ENCODE assay signal across 8 mouse cellular contexts in the genomic region with DNA sequence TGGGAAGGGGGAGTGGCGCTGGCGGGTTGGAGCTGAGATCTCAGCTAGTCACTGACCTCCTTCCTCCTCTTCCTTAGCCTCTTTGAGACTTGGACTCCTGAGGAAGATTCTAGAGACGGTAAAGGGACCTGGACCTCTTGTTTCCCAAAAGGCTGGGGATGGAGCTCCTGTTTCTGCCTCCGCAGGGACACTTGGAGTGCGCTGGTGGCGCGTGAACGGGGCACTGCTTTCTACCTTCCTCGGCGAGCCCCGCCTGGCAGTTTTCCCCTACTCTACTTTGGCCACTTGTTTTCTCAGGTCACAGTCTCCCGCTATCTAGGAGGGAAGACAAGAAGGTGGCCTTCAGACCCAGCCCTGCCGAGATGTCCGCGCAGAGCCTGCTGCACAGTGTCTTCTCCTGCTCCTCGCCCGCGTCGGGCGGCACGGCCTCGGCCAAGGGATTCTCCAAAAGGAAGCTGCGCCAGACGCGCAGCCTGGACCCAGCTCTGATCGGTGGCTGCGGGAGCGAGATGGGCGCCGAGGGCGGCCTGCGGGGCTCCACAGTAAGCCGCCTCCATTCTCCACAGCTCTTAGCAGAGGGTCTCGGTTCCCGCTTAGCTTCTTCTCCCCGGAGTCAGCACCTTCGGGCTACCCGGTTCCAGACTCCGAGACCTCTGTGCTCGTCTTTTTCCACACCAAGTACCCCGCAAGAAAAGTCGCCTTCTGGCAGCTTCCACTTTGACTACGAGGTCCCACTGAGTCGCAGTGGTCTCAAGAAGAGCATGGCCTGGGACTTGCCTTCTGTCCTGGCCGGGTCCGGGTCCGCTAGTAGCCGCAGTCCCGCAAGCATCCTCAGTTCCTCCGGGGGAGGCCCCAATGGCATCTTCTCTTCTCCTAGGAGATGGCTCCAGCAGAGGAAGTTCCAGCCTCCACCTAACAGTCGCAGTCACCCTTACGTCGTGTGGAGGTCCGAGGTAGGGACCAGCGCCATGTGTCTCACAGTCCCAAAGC. TPM values are rescaled to one million over a fixed set of nuclear protein-coding genes. Genes with fewer than 3 reads are reported as not detected.
DNase-seq lines count a peak whose midpoint lies in the region; ATAC-seq and TF ChIP-seq lines count a peak whose summit lies in the region.

No protein-coding gene starts in this region.

- TF ChIP-seq POLR2A in ES-Bruce4 (IDR thresholded peaks at IDR 0.05; ENCODE audit: insufficient read depth, low read length), result no peak
- no peak for TF ChIP-seq POLR2A in limb, embryonic 14.5 days (IDR thresholded peaks at IDR 0.05; ENCODE audit: borderline replicate concordance, extremely low read depth, insufficient read depth, insufficient read length)

- no peaks in the 10 kb centered on the region for H3K36me3 ChIP-seq in ES-Bruce4 (ENCODE audit: control insufficient read depth, insufficient read depth, low read length, poor library complexity, severe bottlenecking)
- no peaks in the 10 kb centered on the region for H3K36me3 ChIP-seq in forebrain, embryonic 11.5 days (ENCODE audit: control insufficient read depth, insufficient read depth, low read length)
- H3K36me3 ChIP-seq in limb, embryonic 14.5 days (ENCODE audit: control insufficient read depth, insufficient read depth, low read length), result no peaks in the 10 kb centered on the region
- H3K36me3 ChIP-seq in midbrain, postnatal 0 days (ENCODE audit: insufficient read depth, low read length), result no peaks in the 10 kb centered on the region

- peak; percentile 76 for ATAC-seq in forebrain, embryonic 11.5 days (replicated peaks; ENCODE audit: low FRiP score)
- ATAC-seq in limb, embryonic 14.5 days (ENCODE audit: low FRiP score, low read depth), result no peak
- 0 out of 2 replicates have a peak, but pooled peaks have one; percentile 13 for ATAC-seq in midbrain, postnatal 0 days (ENCODE audit: low FRiP score)
- no peak for ATAC-seq in erythroid progenitor cell, adult 5-6 weeks (replicated peaks; ENCODE audit: low FRiP score, poor library complexity, severe bottlenecking)

- no peaks in the 10 kb centered on the region for H3K4me1 ChIP-seq in ES-Bruce4 (ENCODE audit: control insufficient read depth, insufficient read depth, low read length)
- H3K4me1 ChIP-seq in forebrain, embryonic 11.5 days (replicated peaks; ENCODE audit: control insufficient read depth, insufficient read depth, low read length), result no peaks in the 10 kb centered on the region
- H3K4me1 ChIP-seq in limb, embryonic 14.5 days (ENCODE audit: control insufficient read depth, insufficient read depth, low read length), result no peaks in the 10 kb centered on the region
- no peaks in the 10 kb centered on the region for H3K4me1 ChIP-seq in midbrain, postnatal 0 days (ENCODE audit: insufficient read depth, low read length)

- no peaks in the 10 kb centered on the region for H3K9me3 ChIP-seq in ES-Bruce4 (replicated peaks; ENCODE audit: control insufficient read depth, insufficient read depth, low read length, poor library complexity, severe bottlenecking)
- no peaks in the 10 kb centered on the region for H3K9me3 ChIP-seq in forebrain, embryonic 11.5 days (ENCODE audit: control insufficient read depth, low read length)
- H3K9me3 ChIP-seq in limb, embryonic 14.5 days (ENCODE audit: control insufficient read depth, low read length), result no peaks in the 10 kb centered on the region
- H3K9me3 ChIP-seq in midbrain, postnatal 0 days (ENCODE audit: low read length), result no peaks in the 10 kb centered on the region

- peak overlapping the region; percentile 74 for H3K4me2 ChIP-seq in forebrain, embryonic 11.5 days (ENCODE audit: low read depth, low read length, severe bottlenecking)
- peak overlapping the region; percentile 80 for H3K4me2 ChIP-seq in limb, embryonic 14.5 days (replicated peaks; ENCODE audit: low read depth, low read length, severe bottlenecking)
- peak overlapping the region; percentile 72 for H3K4me2 ChIP-seq in midbrain, postnatal 0 days (ENCODE audit: low read depth, low read length, poor library complexity, severe bottlenecking)

- peaks cover 3% of the 10 kb centered on the region; the same call in 1 of the 2 replicates for H3K27me3 ChIP-seq in ES-Bruce4 (ENCODE audit: control insufficient read depth, insufficient read depth, low read length, poor library complexity, severe bottlenecking)
- H3K27me3 ChIP-seq in forebrain, embryonic 11.5 days (ENCODE audit: control insufficient read depth, insufficient read depth, low read length), result peaks cover 24% of the 10 kb centered on the region
- H3K27me3 ChIP-seq in limb, embryonic 14.5 days (ENCODE audit: control insufficient read depth, insufficient read depth, low read length), result peaks cover 20% of the 10 kb centered on the region; the same call in 1 of the 2 replicates
- peaks cover 40% of the 10 kb centered on the region for H3K27me3 ChIP-seq in midbrain, postnatal 0 days (ENCODE audit: insufficient read depth, low read length)

- no peak overlapping the region for H3K27ac ChIP-seq in ES-Bruce4 (ENCODE audit: insufficient read depth, low read length)
- no peak overlapping the region for H3K27ac ChIP-seq in forebrain, embryonic 11.5 days (ENCODE audit: low read depth, low read length)
- H3K27ac ChIP-seq in limb, embryonic 14.5 days (replicated peaks; ENCODE audit: low read depth, low read length), result no peak overlapping the region
- no peak overlapping the region for H3K27ac ChIP-seq in midbrain, postnatal 0 days (ENCODE audit: low read depth, low read length)

- TF ChIP-seq CTCF in ES-Bruce4 (IDR thresholded peaks at IDR 0.05; ENCODE audit: low read depth, low read length), result no peak
- TF ChIP-seq CTCF in midbrain, postnatal 0 days (IDR thresholded peaks at IDR 0.05), result no peak

- H3K4me3 ChIP-seq in ES-Bruce4 (ENCODE audit: low read depth, low read length), result peak overlapping the region; percentile 56
- H3K4me3 ChIP-seq in forebrain, embryonic 11.5 days (ENCODE audit: low read depth, low read length), result peak overlapping the region; percentile 34
- peak overlapping the region; percentile 42 for H3K4me3 ChIP-seq in limb, embryonic 14.5 days (replicated peaks; ENCODE audit: low read length)
- peak overlapping the region; percentile 42 for H3K4me3 ChIP-seq in midbrain, postnatal 0 days (ENCODE audit: low read depth, low read length)

- 21% methylated on average over 55 of the region's 55 CpGs for WGBS in forebrain, embryonic 11.5 days
- 24% methylated on average over 47 of the region's 55 CpGs for WGBS in limb, embryonic 14.5 days
- WGBS in midbrain, postnatal 0 days, result 22% methylated on average over 47 of the region's 55 CpGs

- intact Hi-C loops in heart, postnatal 36 days (cut with DNase I), result loop anchor here (5.0 kb wide), 2 partner anchors 124 to 136 kb away; a partner anchor contains a TSS

- peak overlapping the region; percentile 25; the same call in 1 of the 2 replicates for H3K9ac ChIP-seq in ES-Bruce4 (ENCODE audit: low read depth, poor library complexity, severe bottlenecking)
- no peak overlapping the region; the same call in 1 of the 2 replicates for H3K9ac ChIP-seq in forebrain, embryonic 11.5 days (ENCODE audit: low read length)
- peak overlapping the region; percentile 41 for H3K9ac ChIP-seq in limb, embryonic 14.5 days (ENCODE audit: low read depth, low read length, severe bottlenecking)
- H3K9ac ChIP-seq in midbrain, postnatal 0 days (replicated peaks; ENCODE audit: low read length, poor library complexity, severe bottlenecking), result peak overlapping the region; percentile 29; the same call in 1 of the 2 replicates

- no peak for TF ChIP-seq EP300 in ES-Bruce4 (IDR thresholded peaks at IDR 0.05; ENCODE audit: insufficient read depth, low read depth, low read length)

- DNase-seq in adrenal gland, adult (ENCODE audit: inconsistent age in 2 of 2, low spot score in 1 of 2), result peak; percentile 9 to 58
- DNase-seq in adrenal gland, adult 8-10 months, result no peak
- no peak for DNase-seq in forebrain, embryonic 11.5 days (ENCODE audit: low spot score)
- DNase-seq in heart, postnatal 36 days, result peak; percentile 2 to 25
- no peak for DNase-seq in limb, embryonic 14.5 days (ENCODE audit: low spot score)
- DNase-seq in midbrain, postnatal 0 days (ENCODE audit: low spot score), result no peak

RNA-seq across cellular contexts. Expression of a gene that starts 1.3 kb away (rescaled TPM):
- total RNA-seq in adrenal gland, adult 8-10 months (2022), result 1 to 10 TPM; 2.4 to 3.3 (median 2.6) TPM
- polyA plus RNA-seq in ES-Bruce4 (2011; ENCODE audit: insufficient read depth, insufficient read length, low read depth, missing spikeins), result 1.2 TPM in 2 replicates
- polyA plus RNA-seq in forebrain, embryonic 11.5 days (2014; fragmentation: Nextera tagmentation; extraction: Ambion mirVana), result 0.63 and 0.95 TPM in 2 replicates
- total RNA-seq in heart, postnatal 36 days (2021), result 1 to 10 TPM; 3.2 to 3.3 TPM
- polyA plus RNA-seq in limb, embryonic 14.5 days (2012; rRNA removed), result 2.7 and 3.0 TPM in 2 replicates
- 3.8 and 4.1 TPM in 2 replicates for polyA plus RNA-seq in limb, embryonic 14.5 days (2014; fragmentation: Nextera tagmentation; extraction: Ambion mirVana)
- 0.93 and 1.7 TPM in 2 replicates for total RNA-seq in midbrain, postnatal 0 days (2014; rRNA removed)
- polyA plus RNA-seq in midbrain, postnatal 0 days (2015; fragmentation: Nextera tagmentation; extraction: Ambion mirVana), result 1.5 and 2.1 TPM in 2 replicates
- 0.72 TPM in 1 of 2 replicates, not detected in the other for total RNA-seq in erythroid progenitor cell, adult 5-6 weeks (2015; ENCODE audit: low replicate concordance)
- total RNA-seq in erythroid progenitor cell, adult 5-6 weeks (2017; ENCODE audit: low replicate concordance), result 0.53 and 0.77 TPM in 2 replicates

Comparison
In these comparisons a context has a peak if more than half of its experiments do, and no peak if none do; other contexts are left out.
1. DNase-seq: peak in adrenal gland, adult (2 of 2) and heart, postnatal 36 days (2 of 2); none in adrenal gland, adult 8-10 months (single experiment), forebrain, embryonic 11.5 days (single experiment), limb, embryonic 14.5 days (single experiment) and midbrain, postnatal 0 days (single experiment).
2. ATAC-seq: peak in forebrain, embryonic 11.5 days (single experiment) and midbrain, postnatal 0 days (single experiment); none in limb, embryonic 14.5 days (single experiment) and erythroid progenitor cell, adult 5-6 weeks (single experiment).
3. Peak in every context shown above with its lines, with median percentiles within 50 percentile points of each other: H3K4me3 ChIP-seq and H3K4me2 ChIP-seq.